Mouse (Mus musculus) stomach, postnatal 0 days (tissue): Measurements from ENCODE around the gene Tex14. TPM values are rescaled to one million over a fixed set of nuclear protein-coding genes. Genes with fewer than 3 reads are reported as not detected.
"Not testable (repeated sequence)": the region's sequence is repeated elsewhere in the genome, so short reads cannot be mapped to it uniquely, and the experiment has no call there.

Experiments used
- ATAC-seq: fragments of 200-750 bp; cut with Nextera tagmentation; 2 replicates; pipeline ENCODE4 v1.8.0; 2017; ENCODE audit not compliant: low FRiP score, low TSS enrichment
- DNase-seq: peaks from one replicate; pipeline ENCODE4 v3.0.0-alpha.2; 2016; ENCODE audit warnings: low spot score
- H3K27ac ChIP-seq: fragments of 300-500 bp; sonication (generic); replicated peaks from 2 replicates; pipeline ENCODE4 v1.5.1; 2014; ENCODE audit warnings: mild to moderate bottlenecking, control low read depth
- H3K27me3 ChIP-seq: fragments of 300-500 bp; sonication (generic); 2 replicates; pipeline ENCODE4 v1.6.1; 2014; ENCODE audit warnings: low read length; ENCODE audit not compliant: control insufficient read depth, insufficient read depth
- H3K36me3 ChIP-seq: fragments of 300-500 bp; sonication (generic); 2 replicates; pipeline ENCODE4 v1.6.1; 2014; ENCODE audit warnings: low read length, mixed read lengths; ENCODE audit not compliant: control insufficient read depth, insufficient read depth
- H3K4me1 ChIP-seq: fragments of 300-500 bp; sonication (generic); replicated peaks from 2 replicates; pipeline ENCODE4 v1.6.1; 2014; ENCODE audit warnings: antibody characterized with exemption; ENCODE audit not compliant: control insufficient read depth, insufficient read depth
- H3K4me2 ChIP-seq: fragments of 300-500 bp; sonication (generic); replicated peaks from 2 replicates; pipeline ENCODE4 v1.6.1; 2014; ENCODE audit warnings: low read depth, mild to moderate bottlenecking, control low read depth, moderate library complexity
- H3K4me3 ChIP-seq: fragments of 300-500 bp; sonication (generic); 2 replicates; pipeline ENCODE4 v1.5.1; 2014; ENCODE audit warnings: low read depth, low read length, control low read depth
- H3K9ac ChIP-seq: fragments of 300-500 bp; sonication (generic); 2 replicates; pipeline ENCODE4 v1.6.1; 2014; ENCODE audit warnings: mild to moderate bottlenecking, low read length, control low read depth, mixed read lengths
- H3K9me3 ChIP-seq: fragments of 300-500 bp; sonication (generic); 2 replicates; pipeline ENCODE4 v1.6.1; 2016; ENCODE audit warnings: low read length; ENCODE audit not compliant: control insufficient read depth
- CTCF ChIP-seq: IDR thresholded peaks from 2 replicates; pipeline ENCODE4 v1.5.1; 2016; ENCODE audit warnings: antibody characterized with exemption, low read depth, mild to moderate bottlenecking, moderate library complexity
- EP300 ChIP-seq: optimal IDR thresholded peaks from 2 replicates; pipeline ENCODE3; 2016; ENCODE audit warnings: antibody characterized with exemption
- WGBS: fragments of 180-500 bp; shearing (Covaris S2); extraction: QIAGEN DNeasy Blood & Tissue Kit; methylation state at CpG from one replicate; pipeline ENCODE4 v1.1.7; 2014; 5-methylcytosine and 5-hydroxymethylcytosine counted together
- polyA plus RNA-seq: library from polyadenylated mRNA; unstranded; fragments of >200 nt; fragmentation: Nextera tagmentation; extraction: Ambion mirVana; gene quantifications from 2 replicates; pipeline ENCODE4 v1.2.1, GENCODE M21; 2015

Tex14 gene
- polyA plus RNA-seq, 1 experiment from 2014 or later, result 0.98 TPM

DNA sequence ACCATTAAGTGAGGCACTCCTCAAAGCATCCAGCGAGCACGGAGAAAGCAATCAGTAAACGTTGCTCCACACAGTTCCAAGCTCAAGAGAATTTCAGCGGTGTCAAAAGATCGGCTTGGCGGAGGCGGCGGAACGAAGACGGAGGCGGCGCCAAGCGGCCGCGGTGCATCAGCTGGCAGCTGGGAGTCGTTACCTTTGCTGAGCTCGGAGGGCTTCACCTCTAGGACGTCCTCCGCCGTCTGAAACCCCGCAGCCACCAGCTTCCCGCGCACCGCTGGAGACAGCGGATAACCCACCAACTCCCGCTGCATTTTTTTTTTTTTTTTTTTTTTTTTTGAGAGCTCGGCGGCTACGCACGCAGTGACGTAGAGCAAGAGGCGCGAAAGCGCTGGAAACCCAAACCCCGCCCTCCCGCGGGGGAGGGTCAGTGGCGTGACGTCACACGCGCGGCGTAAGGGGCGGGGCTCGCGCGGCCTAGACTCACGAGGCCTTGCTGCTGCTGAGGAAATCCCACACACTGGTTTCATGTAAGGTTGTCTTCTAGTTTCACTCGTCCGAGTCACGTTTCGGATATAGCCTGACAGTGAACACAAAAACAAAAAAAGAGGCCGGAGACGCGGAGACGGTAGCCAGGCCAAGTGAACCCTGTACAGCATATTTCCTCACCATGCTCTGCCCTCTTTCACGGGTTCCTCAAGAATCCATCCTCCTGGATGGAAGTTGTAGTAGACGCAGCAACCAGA lies 583 bp upstream of the Tex14 start:
- no peaks in the 10 kb centered on the region for H3K4me1 ChIP-seq
- 2% methylated on average over 52 of the region's 58 CpGs for WGBS
- peak; percentile 96 for ATAC-seq
- H3K27ac ChIP-seq, result peak overlapping the region; percentile 88
- H3K9me3 ChIP-seq, result no peaks in the 10 kb centered on the region
- no peaks in the 10 kb centered on the region for H3K36me3 ChIP-seq
- peak overlapping the region; percentile 61 for H3K4me3 ChIP-seq
- TF ChIP-seq EP300 (no peak), CTCF (peak; percentile 38)
- H3K27me3 ChIP-seq, result no peaks in the 10 kb centered on the region
- H3K4me2 ChIP-seq, result peak overlapping the region; percentile 65
- peak overlapping the region; percentile 70 for H3K9ac ChIP-seq
- DNase-seq, result peak; percentile 97

DNA sequence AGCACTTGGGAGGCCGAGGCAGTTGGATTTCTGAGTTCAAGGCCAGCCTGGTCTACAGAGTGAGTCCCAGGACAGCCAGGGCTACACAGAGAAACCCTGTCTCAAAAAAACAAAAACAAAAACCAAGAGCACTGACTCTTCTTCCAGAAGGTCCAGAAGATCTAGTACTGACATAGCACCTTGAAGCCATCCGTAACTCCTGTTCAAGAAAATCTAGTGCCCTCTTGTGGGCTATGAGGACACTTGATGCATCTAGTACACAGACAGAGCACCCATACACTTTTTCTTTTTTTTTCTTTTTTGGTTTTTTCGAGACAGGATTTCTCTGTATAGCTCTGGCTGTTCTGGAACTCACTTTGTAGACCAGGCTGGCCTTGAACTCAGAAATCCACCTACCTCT lies 8.5 kb downstream of the Tex14 start:
- not testable (repeated sequence) for H3K4me1 ChIP-seq, ATAC-seq, DNase-seq, H3K36me3 ChIP-seq, H3K9ac ChIP-seq, H3K9me3 ChIP-seq, H3K4me3 ChIP-seq, H3K27me3 ChIP-seq, H3K4me2 ChIP-seq, H3K27ac ChIP-seq
- WGBS, result 61% methylated on average over 3 of the region's 3 CpGs
- peak; percentile 61 for TF ChIP-seq CTCF

DNA sequence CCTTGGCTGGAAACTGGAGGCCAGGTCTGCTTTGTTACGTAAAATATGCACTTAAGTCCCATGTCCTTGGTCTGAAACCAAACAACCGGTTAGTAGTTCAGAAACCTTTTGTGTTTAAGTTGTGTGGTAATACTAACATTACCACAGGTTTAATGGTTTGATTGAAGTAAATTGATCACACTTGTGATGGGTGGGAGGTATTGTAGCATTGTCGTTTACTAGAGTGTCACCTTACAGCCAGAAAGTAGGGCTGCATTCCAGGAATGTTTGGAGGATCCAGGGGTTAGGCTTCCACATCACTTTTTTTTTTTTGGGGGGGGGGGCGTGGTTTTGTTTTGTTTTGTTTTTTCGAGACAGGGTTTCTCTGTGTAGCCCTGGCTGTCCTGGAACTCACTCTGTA lies 11.3 kb downstream of the Tex14 start:
- Histone ChIP-seq H3K27ac (no peak overlapping the region), H3K9ac (no peak overlapping the region), H3K27me3 (no peaks in the 10 kb centered on the region), H3K9me3 (no peaks in the 10 kb centered on the region), H3K4me3 (no peak overlapping the region), H3K4me2 (no peak overlapping the region), H3K36me3 (no peaks in the 10 kb centered on the region), H3K4me1 (no peaks in the 10 kb centered on the region)
- ATAC-seq, result no peak
- WGBS, result 52% methylated on average over 5 of the region's 5 CpGs
- DNase-seq, result no peak
- TF ChIP-seq CTCF, result no peak
- no peak for TF ChIP-seq EP300

DNA sequence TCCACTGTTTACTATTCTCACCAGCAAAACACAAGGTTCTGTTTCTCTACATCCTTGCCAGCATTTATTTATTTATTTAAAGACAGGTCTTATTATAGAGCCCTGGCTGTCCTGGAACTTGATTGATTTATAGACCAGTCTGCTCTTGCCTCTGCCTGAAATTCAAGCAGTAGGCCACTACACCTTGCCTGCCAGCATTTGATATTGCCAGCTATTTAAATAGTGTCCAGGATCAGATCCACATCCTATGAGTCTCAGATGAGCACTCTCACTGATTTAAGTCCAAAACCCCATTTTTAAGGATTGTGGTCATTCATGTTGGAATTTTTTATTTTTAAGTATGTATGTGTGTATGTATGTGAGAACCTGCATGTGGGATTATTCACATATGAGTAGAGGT lies 16.0 kb downstream of the Tex14 start:
- Histone ChIP-seq H3K4me1 (no peaks in the 10 kb centered on the region), H3K9me3 (no peaks in the 10 kb centered on the region), H3K4me2 (no peak overlapping the region), H3K4me3 (no peak overlapping the region), H3K27ac (no peak overlapping the region), H3K27me3 (no peaks in the 10 kb centered on the region), H3K9ac (no peak overlapping the region), H3K36me3 (no peaks in the 10 kb centered on the region)
- TF ChIP-seq EP300 (no peak), CTCF (no peak)
- ATAC-seq (no peak), DNase-seq (no peak)

DNA sequence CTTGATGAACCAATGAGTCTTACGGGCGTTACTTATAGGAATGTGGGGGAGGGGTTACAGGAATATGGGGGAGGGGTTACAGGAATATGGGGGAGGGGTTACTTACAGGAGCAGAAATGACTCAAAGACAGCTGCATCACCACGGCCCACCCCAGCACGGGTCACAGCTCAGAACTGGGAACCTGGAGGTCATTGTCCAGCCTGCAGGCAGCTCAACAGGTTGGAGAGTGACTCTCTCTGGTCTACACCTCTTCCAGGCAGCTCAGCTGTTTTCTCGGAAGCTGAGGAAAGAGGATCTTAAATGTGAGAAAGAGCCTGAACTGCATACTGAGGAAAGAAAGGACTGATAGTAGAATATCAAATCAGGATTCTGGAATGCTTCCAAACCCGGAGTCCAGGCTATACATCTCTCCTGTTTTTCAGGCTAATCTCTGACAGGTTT lies 16.9 kb downstream of the Tex14 start:
- peak overlapping the region; percentile 50 for H3K9ac ChIP-seq
- ATAC-seq (peak; percentile 21; the same call in 1 of the 2 replicates), DNase-seq (peak; percentile 38)
- 2% methylated on average over 6 of the region's 6 CpGs for WGBS
- H3K4me2 ChIP-seq, result peak overlapping the region; percentile 56
- peak overlapping the region; percentile 37 for H3K4me3 ChIP-seq
- no peaks in the 10 kb centered on the region for H3K27me3 ChIP-seq
- H3K36me3 ChIP-seq, result no peaks in the 10 kb centered on the region
- H3K4me1 ChIP-seq, result no peaks in the 10 kb centered on the region
- TF ChIP-seq EP300 (no peak), CTCF (no peak)
- no peaks in the 10 kb centered on the region for H3K9me3 ChIP-seq
- H3K27ac ChIP-seq, result 0 out of 2 replicates have a peak overlapping the region, but pooled peaks have one; percentile 85
